Mouse (Mus musculus): ENCODE measurements around the gene Ttll10. TPM values are rescaled to one million over a fixed set of nuclear protein-coding genes. Genes with fewer than 3 reads are reported as not detected.

Gene Ttll10
- 1.9 TPM in 1 of 2 replicates, not detected in the other for total RNA-seq (2014; rRNA removed)
- not detected in 2 replicates for polyA plus RNA-seq (2015; fragmentation: Nextera tagmentation; extraction: Ambion mirVana)

DNA sequence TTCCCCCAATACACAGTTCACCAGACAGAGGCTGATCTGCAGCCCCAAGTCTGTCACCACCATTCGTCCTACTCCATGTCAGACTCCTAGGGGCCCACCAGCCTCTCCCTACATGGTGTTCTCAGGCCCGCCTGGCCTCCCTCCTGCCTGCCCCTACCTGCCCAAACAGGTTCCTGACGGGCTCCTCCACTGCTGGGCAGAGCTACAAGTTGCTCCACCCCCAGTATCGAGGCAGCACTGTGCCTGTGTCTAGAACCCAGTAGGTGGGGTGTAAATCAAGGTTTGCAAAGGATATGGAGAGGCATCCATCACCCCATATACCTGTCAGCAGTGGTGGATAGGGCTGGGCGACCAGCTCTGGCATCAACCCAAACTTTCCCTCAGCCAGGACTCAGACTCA lies at the start of gene Ttll10:
Gene Ttll10 (minus strand): TSS at position 154 of the 400 bp plus-strand sequence.
- ATAC-seq (ENCODE audit: low FRiP score) (no peak), DNase-seq (ENCODE audit: low spot score) (no peak)
- Histone ChIP-seq H3K4me1 (ENCODE audit: insufficient read depth, low read length) (no peaks in the 10 kb centered on the region), H3K9ac (replicated peaks; ENCODE audit: low read length, poor library complexity, severe bottlenecking) (no peak within 1 kb of the TSS), H3K36me3 (ENCODE audit: insufficient read depth, low read length) (no peaks in the 10 kb centered on the region), H3K4me2 (ENCODE audit: low read depth, low read length, poor library complexity, severe bottlenecking) (no peak within 1 kb of the TSS), H3K27ac (ENCODE audit: low read depth, low read length) (no peak within 1 kb of the TSS), H3K27me3 (ENCODE audit: insufficient read depth, low read length) (no peaks in the 10 kb centered on the region), H3K9me3 (ENCODE audit: low read length) (no peaks in the 10 kb centered on the region), H3K4me3 (ENCODE audit: low read depth, low read length) (no peak within 1 kb of the TSS)
- WGBS: 50% methylated on average over 5 of the region's 5 CpGs
- TF ChIP-seq CTCF (IDR thresholded peaks at IDR 0.05): no peak

DNA sequence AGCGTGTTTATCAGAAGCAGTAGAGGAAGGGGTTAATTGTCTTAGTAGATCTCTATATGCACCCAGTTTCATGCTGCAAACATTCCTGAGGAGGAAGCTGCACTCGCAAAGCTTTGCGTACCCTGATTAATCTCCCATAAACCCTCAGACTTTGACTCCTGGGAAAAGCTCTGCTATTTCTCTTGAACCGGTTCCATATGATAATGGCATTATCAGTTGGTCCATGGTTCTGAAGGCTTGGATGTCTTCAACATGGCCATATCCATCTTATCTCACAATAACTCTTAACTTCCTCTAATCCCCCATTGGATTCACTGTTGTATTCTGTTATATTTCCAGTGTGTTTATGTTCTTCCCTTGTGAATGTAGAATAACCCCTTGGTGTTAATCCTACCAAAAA lies 44.1 kb upstream of the Ttll10 start:
- Histone ChIP-seq H3K27ac (ENCODE audit: low read depth, low read length) (no peak overlapping the region), H3K4me1 (ENCODE audit: insufficient read depth, low read length) (no peaks in the 10 kb centered on the region), H3K4me2 (ENCODE audit: low read depth, low read length, poor library complexity, severe bottlenecking) (no peak overlapping the region), H3K27me3 (ENCODE audit: insufficient read depth, low read length) (no peaks in the 10 kb centered on the region), H3K9me3 (ENCODE audit: low read length) (no peaks in the 10 kb centered on the region), H3K36me3 (ENCODE audit: insufficient read depth, low read length) (no peaks in the 10 kb centered on the region), H3K4me3 (ENCODE audit: low read depth, low read length) (no peak overlapping the region), H3K9ac (replicated peaks; ENCODE audit: low read length, poor library complexity, severe bottlenecking) (no peak overlapping the region)
- ATAC-seq (ENCODE audit: low FRiP score) (no peak), DNase-seq (ENCODE audit: low spot score) (no peak)
- WGBS: 90% methylated on average over 4 of the region's 4 CpGs
- no peak for TF ChIP-seq CTCF (IDR thresholded peaks at IDR 0.05)

DNA sequence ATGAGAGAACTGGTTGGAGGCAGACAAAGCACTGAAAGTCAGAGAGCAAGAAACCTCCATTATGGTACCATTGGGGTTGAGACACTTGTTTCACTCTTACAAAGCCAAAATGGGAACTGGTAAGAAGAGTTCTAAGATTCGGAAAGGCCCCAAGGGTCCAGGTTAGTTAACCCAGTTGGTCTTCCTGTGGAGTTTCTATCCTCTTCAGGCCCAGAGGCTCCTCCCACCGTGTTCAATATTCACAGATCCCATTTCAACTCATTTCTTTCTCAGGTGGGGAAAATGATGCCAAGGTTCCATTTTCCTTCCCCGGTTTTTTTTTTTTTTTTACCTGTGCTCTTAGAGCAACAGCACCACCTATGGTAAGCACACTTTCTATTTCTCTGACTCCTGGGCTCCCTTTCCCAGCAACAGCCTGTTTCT lies 42.3 kb upstream of the Ttll10 start:
- no peaks in the 10 kb centered on the region for H3K4me1 ChIP-seq (ENCODE audit: insufficient read depth, low read length)
- no peak for ATAC-seq (ENCODE audit: low FRiP score)
- H3K36me3 ChIP-seq (ENCODE audit: insufficient read depth, low read length): no peaks in the 10 kb centered on the region
- peak; percentile 10 for DNase-seq (ENCODE audit: low spot score)
- no peak overlapping the region for H3K27ac ChIP-seq (ENCODE audit: low read depth, low read length)
- 46% methylated on average over 3 of the region's 3 CpGs for WGBS
- no peak overlapping the region for H3K9ac ChIP-seq (replicated peaks; ENCODE audit: low read length, poor library complexity, severe bottlenecking)
- H3K9me3 ChIP-seq (ENCODE audit: low read length): no peaks in the 10 kb centered on the region
- no peaks in the 10 kb centered on the region for H3K27me3 ChIP-seq (ENCODE audit: insufficient read depth, low read length)
- no peak overlapping the region for H3K4me3 ChIP-seq (ENCODE audit: low read depth, low read length)
- peak; percentile 59 for TF ChIP-seq CTCF (IDR thresholded peaks at IDR 0.05)
- no peak overlapping the region for H3K4me2 ChIP-seq (ENCODE audit: low read depth, low read length, poor library complexity, severe bottlenecking)

DNA sequence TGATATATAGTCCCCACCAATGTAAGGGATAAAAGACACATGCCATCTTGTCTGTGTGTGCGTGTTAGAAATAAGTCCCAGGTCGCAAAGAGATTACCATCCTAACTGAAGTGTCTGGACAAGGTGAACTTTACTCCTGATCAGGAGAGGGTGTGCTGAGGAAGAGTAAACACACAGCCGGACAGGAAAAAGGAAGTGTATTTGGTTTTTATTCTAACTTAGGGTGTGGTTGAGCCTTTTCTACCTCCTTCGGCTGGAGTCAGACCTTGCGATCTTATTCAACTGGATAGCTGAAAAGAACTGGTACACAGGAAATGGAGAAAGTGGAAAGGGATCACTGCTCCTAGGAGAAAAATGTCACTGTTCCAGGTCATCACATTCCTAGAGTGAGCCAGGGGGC lies 41.3 kb upstream of the Ttll10 start:
- no peaks in the 10 kb centered on the region for H3K36me3 ChIP-seq (ENCODE audit: insufficient read depth, low read length)
- DNase-seq (ENCODE audit: low spot score) (no peak), ATAC-seq (ENCODE audit: low FRiP score) (no peak)
- 92% methylated on average over 5 of the region's 5 CpGs for WGBS
- no peak overlapping the region for H3K9ac ChIP-seq (replicated peaks; ENCODE audit: low read length, poor library complexity, severe bottlenecking)
- no peak overlapping the region for H3K4me3 ChIP-seq (ENCODE audit: low read depth, low read length)
- no peak overlapping the region for H3K4me2 ChIP-seq (ENCODE audit: low read depth, low read length, poor library complexity, severe bottlenecking)
- no peak overlapping the region for H3K27ac ChIP-seq (ENCODE audit: low read depth, low read length)
- no peaks in the 10 kb centered on the region for H3K9me3 ChIP-seq (ENCODE audit: low read length)
- TF ChIP-seq CTCF (IDR thresholded peaks at IDR 0.05): no peak
- H3K4me1 ChIP-seq (ENCODE audit: insufficient read depth, low read length): no peaks in the 10 kb centered on the region
- H3K27me3 ChIP-seq (ENCODE audit: insufficient read depth, low read length): no peaks in the 10 kb centered on the region

DNA sequence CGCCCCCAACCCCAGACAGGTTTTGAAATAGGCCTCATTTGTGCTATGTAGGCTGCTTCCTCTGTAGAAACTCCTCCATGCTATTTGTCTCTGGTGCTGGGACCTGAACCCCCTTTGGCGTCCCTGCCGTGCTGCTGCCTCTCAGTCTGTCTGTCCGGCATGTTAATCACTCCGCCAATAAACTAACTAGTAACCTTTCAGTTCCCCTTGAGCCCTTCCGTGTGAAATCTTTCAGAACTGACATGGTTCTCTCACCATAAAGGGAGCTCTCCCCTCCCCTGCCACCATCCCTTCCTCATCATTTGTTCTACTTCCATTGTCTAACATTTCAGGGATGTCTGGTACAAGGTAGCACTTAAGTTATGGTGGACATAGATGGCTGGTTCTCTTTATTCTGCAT lies 40.2 kb upstream of the Ttll10 start:
- ATAC-seq (ENCODE audit: low FRiP score): no peak
- 67% methylated on average over 6 of the region's 6 CpGs for WGBS
- no peak overlapping the region for H3K4me3 ChIP-seq (ENCODE audit: low read depth, low read length)

DNA sequence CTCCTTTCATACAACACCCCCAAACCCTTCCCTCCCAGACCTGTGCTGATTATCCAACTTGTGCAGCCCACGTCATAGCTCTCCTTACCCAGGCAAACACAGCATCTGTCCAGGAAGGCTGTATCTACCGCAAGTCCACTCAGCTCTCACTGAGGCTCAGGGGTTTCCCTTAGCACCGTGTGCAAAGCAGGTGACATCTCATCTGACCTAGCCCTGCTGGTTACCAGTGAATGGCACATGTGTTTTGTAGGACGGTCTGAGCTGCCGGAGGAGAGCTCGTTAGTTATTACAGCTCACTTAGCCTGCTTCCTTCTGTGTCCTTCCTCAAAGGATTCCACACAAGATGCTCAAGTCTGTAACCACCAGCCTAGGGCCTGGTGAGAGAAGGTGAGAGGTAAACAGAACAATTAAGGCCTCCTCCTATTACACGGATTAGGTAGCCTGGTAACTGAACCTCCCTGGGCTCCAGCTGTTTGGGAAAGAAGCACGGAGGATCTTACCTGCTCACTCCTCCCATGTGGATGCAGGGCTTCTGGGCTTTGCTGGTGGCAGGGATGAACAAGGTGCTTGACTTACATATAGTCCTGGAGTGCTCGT lies 38.7 kb upstream of the Ttll10 start:
- H3K4me2 ChIP-seq (ENCODE audit: low read depth, low read length, poor library complexity, severe bottlenecking): no peak overlapping the region
- H3K27ac ChIP-seq (ENCODE audit: low read depth, low read length): no peak overlapping the region
- no peak for ATAC-seq (ENCODE audit: low FRiP score)

More for the DNA sequence above, 40.2 kb upstream of the Ttll10 start:
- Histone ChIP-seq H3K9me3 (ENCODE audit: low read length) (no peaks in the 10 kb centered on the region), H3K36me3 (ENCODE audit: insufficient read depth, low read length) (no peaks in the 10 kb centered on the region), H3K4me2 (ENCODE audit: low read depth, low read length, poor library complexity, severe bottlenecking) (no peak overlapping the region), H3K4me1 (ENCODE audit: insufficient read depth, low read length) (no peaks in the 10 kb centered on the region), H3K27ac (ENCODE audit: low read depth, low read length) (no peak overlapping the region), H3K27me3 (ENCODE audit: insufficient read depth, low read length) (no peaks in the 10 kb centered on the region), H3K9ac (replicated peaks; ENCODE audit: low read length, poor library complexity, severe bottlenecking) (no peak overlapping the region)
- DNase-seq (ENCODE audit: low spot score): no peak
- no peak for TF ChIP-seq CTCF (IDR thresholded peaks at IDR 0.05)

More for the DNA sequence above, 38.7 kb upstream of the Ttll10 start:
- H3K36me3 ChIP-seq (ENCODE audit: insufficient read depth, low read length): no peaks in the 10 kb centered on the region
- H3K4me3 ChIP-seq (ENCODE audit: low read depth, low read length): no peak overlapping the region
- no peaks in the 10 kb centered on the region for H3K9me3 ChIP-seq (ENCODE audit: low read length)
- no peaks in the 10 kb centered on the region for H3K4me1 ChIP-seq (ENCODE audit: insufficient read depth, low read length)
- WGBS: 75% methylated on average over 9 of the region's 9 CpGs
- no peak overlapping the region for H3K9ac ChIP-seq (replicated peaks; ENCODE audit: low read length, poor library complexity, severe bottlenecking)
- DNase-seq (ENCODE audit: low spot score): no peak
- no peak for TF ChIP-seq CTCF (IDR thresholded peaks at IDR 0.05)
- no peaks in the 10 kb centered on the region for H3K27me3 ChIP-seq (ENCODE audit: insufficient read depth, low read length)
